Mouse (Mus musculus) heart, embryonic 13.5 days (tissue): ENCODE measurements around the gene Zfp526. TPM values are rescaled to one million over a fixed set of nuclear protein-coding genes. Genes with fewer than 3 reads are reported as not detected.

Experiments used
- ATAC-seq: fragments of 200-750 bp; cut with Nextera tagmentation; 2 replicates; pipeline ENCODE4 v1.8.0; 2017; ENCODE audit warnings: moderate TSS enrichment; ENCODE audit not compliant: insufficient number of reproducible peaks, low FRiP score, low TSS enrichment; ENCODE audit errors: extremely low read depth
- H3K27ac ChIP-seq: fragments of 300-500 bp; sonication (generic); replicated peaks from 2 replicates; pipeline ENCODE4 v1.5.1; 2015; ENCODE audit warnings: moderate library complexity, mild to moderate bottlenecking, inconsistent platforms
- H3K27me3 ChIP-seq: fragments of 300-500 bp; sonication (generic); replicated peaks from 2 replicates; pipeline ENCODE4 v1.6.1; 2015; ENCODE audit warnings: mild to moderate bottlenecking, inconsistent platforms
- H3K36me3 ChIP-seq: fragments of 300-500 bp; sonication (generic); 2 replicates; pipeline ENCODE4 v1.6.1; 2015; ENCODE audit warnings: mild to moderate bottlenecking, inconsistent platforms
- H3K4me1 ChIP-seq: fragments of 300-500 bp; sonication (generic); 2 replicates; pipeline ENCODE4 v1.6.1; 2015; ENCODE audit warnings: inconsistent platforms
- H3K4me2 ChIP-seq: fragments of 300-500 bp; sonication (generic); 2 replicates; pipeline ENCODE4 v1.6.1; 2015; ENCODE audit warnings: inconsistent platforms, mild to moderate bottlenecking, moderate library complexity
- H3K4me3 ChIP-seq: fragments of 300-500 bp; sonication (generic); 2 replicates; pipeline ENCODE4 v1.5.1; 2015; ENCODE audit warnings: moderate library complexity, mild to moderate bottlenecking, inconsistent platforms
- H3K9ac ChIP-seq: fragments of 300-500 bp; sonication (generic); 2 replicates; pipeline ENCODE4 v1.6.1; 2015; ENCODE audit warnings: inconsistent platforms, mild to moderate bottlenecking, moderate library complexity
- H3K9me3 ChIP-seq: fragments of 300-500 bp; sonication (generic); 2 replicates; pipeline ENCODE4 v1.6.1; 2016; ENCODE audit warnings: inconsistent platforms
- WGBS: fragments of 180-500 bp; shearing (Covaris S2); methylation state at CpG from one replicate; pipeline ENCODE4 v1.1.7; 2015; ENCODE audit warnings: mixed read lengths; 5-methylcytosine and 5-hydroxymethylcytosine counted together
- polyA plus RNA-seq: library from polyadenylated mRNA; unstranded; fragments of >200 nt; fragmentation: Nextera tagmentation; extraction: Ambion mirVana; gene quantifications from 2 replicates; pipeline ENCODE4 v1.2.1, GENCODE M21; 2015

Gene Zfp526
- polyA plus RNA-seq, 1 experiment from 2014 or later = 2.1 TPM

GRCm38 (mm10) chr7:25210482-25210881, 10.7 kb upstream of the Zfp526 start:
- H3K9me3 ChIP-seq = no peaks in the 10 kb centered on the region
- no peak overlapping the region for H3K4me3 ChIP-seq
- peaks cover 72% of the 10 kb centered on the region for H3K36me3 ChIP-seq
- H3K4me2 ChIP-seq = no peak overlapping the region
- 77% methylated on average over 4 of the region's 4 CpGs for WGBS
- H3K27ac ChIP-seq = no peak overlapping the region
- H3K4me1 ChIP-seq = peaks cover 2% of the 10 kb centered on the region
- H3K9ac ChIP-seq = no peak overlapping the region
- ATAC-seq = no peak
- no peaks in the 10 kb centered on the region for H3K27me3 ChIP-seq

GRCm38 (mm10) chr7:25213099-25213498, 8.1 kb upstream of the Zfp526 start:
- H3K9me3 ChIP-seq = no peaks in the 10 kb centered on the region
- 69% methylated on average over 3 of the region's 3 CpGs for WGBS
- H3K4me3 ChIP-seq = no peak overlapping the region
- no peak overlapping the region for H3K9ac ChIP-seq
- peaks cover 59% of the 10 kb centered on the region for H3K36me3 ChIP-seq
- no peak for ATAC-seq
- peaks cover under 1% of the 10 kb centered on the region for H3K4me1 ChIP-seq
- H3K4me2 ChIP-seq = no peak overlapping the region
- no peaks in the 10 kb centered on the region for H3K27me3 ChIP-seq
- no peak overlapping the region for H3K27ac ChIP-seq

- no peak overlapping the region for H3K4me2 ChIP-seq
- 73% methylated on average over 2 of the region's 2 CpGs for WGBS
- H3K27ac ChIP-seq = no peak overlapping the region
- no peaks in the 10 kb centered on the region for H3K9me3 ChIP-seq
- H3K4me1 ChIP-seq = peaks cover 7% of the 10 kb centered on the region
- peaks cover 48% of the 10 kb centered on the region for H3K36me3 ChIP-seq
- no peak for ATAC-seq
- H3K9ac ChIP-seq = no peak overlapping the region
- no peaks in the 10 kb centered on the region for H3K27me3 ChIP-seq
- no peak overlapping the region for H3K4me3 ChIP-seq
These were observed 7.1 kb upstream of the Zfp526 start for GRCm38 (mm10) chr7:25214172-25214571.

GRCm38 (mm10) chr7:25217653-25218395, 3.4 kb upstream of the Zfp526 start:
- no peak for ATAC-seq
- Histone ChIP-seq H3K9me3 (no peaks in the 10 kb centered on the region), H3K4me1 (peaks cover 27% of the 10 kb centered on the region), H3K36me3 (peaks cover 20% of the 10 kb centered on the region), H3K9ac (peak overlapping the region; percentile 91; the same call in 1 of the 2 replicates), H3K4me3 (peak overlapping the region; percentile 83), H3K4me2 (peak overlapping the region; percentile 81), H3K27ac (no peak overlapping the region), H3K27me3 (no peaks in the 10 kb centered on the region)
- 65% methylated on average over 12 of the region's 12 CpGs for WGBS

- WGBS = under 1% methylated on average over 53 of the region's 53 CpGs
- peak overlapping the region; percentile 91 for H3K9ac ChIP-seq
- peak overlapping the region; percentile 81 for H3K4me2 ChIP-seq
- peaks cover 27% of the 10 kb centered on the region for H3K4me1 ChIP-seq
- no peaks in the 10 kb centered on the region for H3K27me3 ChIP-seq
- H3K36me3 ChIP-seq = peaks cover 23% of the 10 kb centered on the region
- H3K9me3 ChIP-seq = no peaks in the 10 kb centered on the region
- H3K4me3 ChIP-seq = peak overlapping the region; percentile 83
- peak overlapping the region; percentile 88 for H3K27ac ChIP-seq
- 0 out of 2 replicates have a peak, but pooled peaks have one; percentile 15 for ATAC-seq
These were observed 2.4 kb upstream of the Zfp526 start for GRCm38 (mm10) chr7:25218705-25219415.

GRCm38 (mm10) chr7:25219416-25219750, 1.8 kb upstream of the Zfp526 start:
- ATAC-seq = no peak
- H3K27ac ChIP-seq = peak overlapping the region; percentile 88
- peak overlapping the region; percentile 83 for H3K4me3 ChIP-seq
- WGBS = 0% methylated on average over 16 of the region's 16 CpGs
- peak overlapping the region; percentile 81 for H3K4me2 ChIP-seq
- H3K27me3 ChIP-seq = no peaks in the 10 kb centered on the region
- no peaks in the 10 kb centered on the region for H3K9me3 ChIP-seq
- H3K9ac ChIP-seq = peak overlapping the region; percentile 91
- peaks cover 27% of the 10 kb centered on the region for H3K4me1 ChIP-seq
- H3K36me3 ChIP-seq = peaks cover 23% of the 10 kb centered on the region

- Histone ChIP-seq H3K4me2 (peak overlapping the region; percentile 81), H3K9me3 (no peaks in the 10 kb centered on the region), H3K27ac (peak overlapping the region; percentile 88)
These were observed 1.3 kb upstream of the Zfp526 start for GRCm38 (mm10) chr7:25219756-25220456.

GRCm38 (mm10) chr7:25220457-25221101, 646 bp upstream of the Zfp526 start, which contains the start of gene Dedd2:
Gene Dedd2 (minus strand): TSS chr7:25220615.
- 4% methylated on average over 20 of the region's 20 CpGs for WGBS
- no peak for ATAC-seq

More at GRCm38 (mm10) chr7:25219756-25220456, 1.3 kb upstream of the Zfp526 start:
- H3K4me1 ChIP-seq = peaks cover 27% of the 10 kb centered on the region
- no peaks in the 10 kb centered on the region for H3K27me3 ChIP-seq
- H3K9ac ChIP-seq = peak overlapping the region; percentile 91
- peak; percentile 71 for ATAC-seq
- 2% methylated on average over 31 of the region's 31 CpGs for WGBS
- H3K36me3 ChIP-seq = peaks cover 26% of the 10 kb centered on the region
- H3K4me3 ChIP-seq = peak overlapping the region; percentile 83

GRCm38 (mm10) chr7:25222275-25222967, 1.2 kb downstream of the Zfp526 start:
- 0 out of 2 replicates have a peak overlapping the region, but pooled peaks have one; percentile 88 for H3K27ac ChIP-seq
- peaks cover 43% of the 10 kb centered on the region for H3K36me3 ChIP-seq
- no peaks in the 10 kb centered on the region for H3K27me3 ChIP-seq
- H3K4me1 ChIP-seq = peaks cover 27% of the 10 kb centered on the region
- H3K4me3 ChIP-seq = peak overlapping the region; percentile 83
- WGBS = 79% methylated on average over 10 of the region's 10 CpGs
- ATAC-seq = no peak
- H3K9ac ChIP-seq = peak overlapping the region; percentile 85
- peak overlapping the region; percentile 81 for H3K4me2 ChIP-seq
- H3K9me3 ChIP-seq = no peaks in the 10 kb centered on the region

More at GRCm38 (mm10) chr7:25220457-25221101, 646 bp upstream of the Zfp526 start, which contains the start of gene Dedd2:
- Histone ChIP-seq H3K4me3 (peak within 1 kb of the TSS; percentile 83), H3K9ac (peak within 1 kb of the TSS; percentile 91), H3K27me3 (no peaks in the 10 kb centered on the region), H3K36me3 (peaks cover 27% of the 10 kb centered on the region), H3K4me1 (peaks cover 27% of the 10 kb centered on the region), H3K9me3 (no peaks in the 10 kb centered on the region), H3K27ac (peak within 1 kb of the TSS; percentile 88), H3K4me2 (peak within 1 kb of the TSS; percentile 81)

GRCm38 (mm10) chr7:25227523-25228300, 6.5 kb downstream of the Zfp526 start:
- 100% methylated on average over 1 of the region's 1 CpGs for WGBS
- H3K4me1 ChIP-seq = peaks cover under 1% of the 10 kb centered on the region
- ATAC-seq = no peak
- no peak overlapping the region for H3K4me3 ChIP-seq
- no peak overlapping the region for H3K27ac ChIP-seq
- no peak overlapping the region for H3K9ac ChIP-seq
- no peaks in the 10 kb centered on the region for H3K9me3 ChIP-seq
- H3K36me3 ChIP-seq = peaks cover 96% of the 10 kb centered on the region
- H3K27me3 ChIP-seq = no peaks in the 10 kb centered on the region
- no peak overlapping the region for H3K4me2 ChIP-seq
